Mouse (Mus musculus): ENCODE data around the gene St6galnac5. TPM values are rescaled to one million over a fixed set of nuclear protein-coding genes. Genes with fewer than 3 reads are reported as not detected.

Gene St6galnac5
- polyA plus RNA-seq, 1 experiment from 2014 or later = 6.4 TPM

- no peak for ATAC-seq (ENCODE audit: low FRiP score)
- Histone ChIP-seq H3K9me3 (ENCODE audit: control insufficient read depth, low read length) (no peaks in the 10 kb centered on the region), H3K27ac (ENCODE audit: low read depth, low read length) (no peak overlapping the region), H3K27me3 (ENCODE audit: control insufficient read depth, insufficient read depth, low read length) (no peaks in the 10 kb centered on the region), H3K4me1 (replicated peaks; ENCODE audit: control insufficient read depth, insufficient read depth, low read length) (no peaks in the 10 kb centered on the region), H3K4me3 (ENCODE audit: low read depth, low read length) (no peak overlapping the region), H3K4me2 (replicated peaks; ENCODE audit: low read depth, low read length) (no peak overlapping the region), H3K36me3 (ENCODE audit: control insufficient read depth, insufficient read depth, low read length) (no peaks in the 10 kb centered on the region), H3K9ac (ENCODE audit: low read depth, low read length) (no peak overlapping the region)
- no peak for DNase-seq (ENCODE audit: low spot score)
- WGBS = 71% methylated on average over 12 of the region's 12 CpGs
Observed at GRCm38 (mm10) chr3:152855006-152855614, 126.9 kb downstream of the St6galnac5 start.

- H3K27me3 ChIP-seq (ENCODE audit: control insufficient read depth, insufficient read depth, low read length) = no peaks in the 10 kb centered on the region
- no peaks in the 10 kb centered on the region for H3K9me3 ChIP-seq (ENCODE audit: control insufficient read depth, low read length)
- no peak overlapping the region for H3K4me3 ChIP-seq (ENCODE audit: low read depth, low read length)
- no peaks in the 10 kb centered on the region for H3K36me3 ChIP-seq (ENCODE audit: control insufficient read depth, insufficient read depth, low read length)
- no peak for DNase-seq (ENCODE audit: low spot score)
- no peak overlapping the region for H3K4me2 ChIP-seq (replicated peaks; ENCODE audit: low read depth, low read length)
- no peak overlapping the region for H3K9ac ChIP-seq (ENCODE audit: low read depth, low read length)
- no peak for ATAC-seq (ENCODE audit: low FRiP score)
- no peaks in the 10 kb centered on the region; the same call in 1 of the 2 replicates for H3K4me1 ChIP-seq (replicated peaks; ENCODE audit: control insufficient read depth, insufficient read depth, low read length)
- H3K27ac ChIP-seq (ENCODE audit: low read depth, low read length) = no peak overlapping the region
Observed at GRCm38 (mm10) chr3:152843925-152844324, 138.1 kb downstream of the St6galnac5 start.

DNA sequence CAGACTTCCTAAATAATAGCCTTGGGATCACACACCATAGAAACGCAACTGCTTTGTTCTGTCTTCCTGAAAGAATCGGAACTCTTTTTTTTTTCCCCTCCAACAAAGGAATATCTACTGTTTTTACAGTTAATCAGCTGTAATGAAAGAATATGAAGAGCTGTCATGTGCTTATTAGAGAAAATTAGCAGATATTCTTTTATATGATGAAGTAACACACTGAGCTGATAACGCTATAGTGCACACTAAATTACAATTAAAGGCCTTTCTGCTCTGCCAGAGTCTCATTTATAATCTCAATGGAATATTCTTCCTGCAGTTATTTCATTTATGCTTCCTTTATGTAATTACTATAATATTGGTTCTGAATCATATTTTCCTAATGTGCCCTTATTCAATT, 139.4 kb downstream of the St6galnac5 start:
- H3K27ac ChIP-seq (ENCODE audit: low read depth, low read length) = no peak overlapping the region
- no peak overlapping the region for H3K4me2 ChIP-seq (replicated peaks; ENCODE audit: low read depth, low read length)
- H3K36me3 ChIP-seq (ENCODE audit: control insufficient read depth, insufficient read depth, low read length) = no peaks in the 10 kb centered on the region
- H3K9me3 ChIP-seq (ENCODE audit: control insufficient read depth, low read length) = no peaks in the 10 kb centered on the region
- WGBS = 82% methylated on average over 3 of the region's 3 CpGs
- H3K4me1 ChIP-seq (replicated peaks; ENCODE audit: control insufficient read depth, insufficient read depth, low read length) = no peaks in the 10 kb centered on the region; the same call in 1 of the 2 replicates
- DNase-seq (ENCODE audit: low spot score) (no peak), ATAC-seq (ENCODE audit: low FRiP score) (no peak)
- no peaks in the 10 kb centered on the region for H3K27me3 ChIP-seq (ENCODE audit: control insufficient read depth, insufficient read depth, low read length)
- H3K4me3 ChIP-seq (ENCODE audit: low read depth, low read length) = no peak overlapping the region
- H3K9ac ChIP-seq (ENCODE audit: low read depth, low read length) = no peak overlapping the region

GRCm38 (mm10) chr3:152841264-152841663, 140.8 kb downstream of the St6galnac5 start:
- no peak for DNase-seq (ENCODE audit: low spot score)
- WGBS = 81% methylated on average over 6 of the region's 6 CpGs
- ATAC-seq (ENCODE audit: low FRiP score) = no peak
- Histone ChIP-seq H3K9me3 (ENCODE audit: control insufficient read depth, low read length) (no peaks in the 10 kb centered on the region), H3K27ac (ENCODE audit: low read depth, low read length) (no peak overlapping the region), H3K4me3 (ENCODE audit: low read depth, low read length) (no peak overlapping the region), H3K9ac (ENCODE audit: low read depth, low read length) (no peak overlapping the region), H3K4me1 (replicated peaks; ENCODE audit: control insufficient read depth, insufficient read depth, low read length) (no peaks in the 10 kb centered on the region; the same call in 1 of the 2 replicates), H3K36me3 (ENCODE audit: control insufficient read depth, insufficient read depth, low read length) (no peaks in the 10 kb centered on the region), H3K27me3 (ENCODE audit: control insufficient read depth, insufficient read depth, low read length) (no peaks in the 10 kb centered on the region), H3K4me2 (replicated peaks; ENCODE audit: low read depth, low read length) (no peak overlapping the region)

DNA sequence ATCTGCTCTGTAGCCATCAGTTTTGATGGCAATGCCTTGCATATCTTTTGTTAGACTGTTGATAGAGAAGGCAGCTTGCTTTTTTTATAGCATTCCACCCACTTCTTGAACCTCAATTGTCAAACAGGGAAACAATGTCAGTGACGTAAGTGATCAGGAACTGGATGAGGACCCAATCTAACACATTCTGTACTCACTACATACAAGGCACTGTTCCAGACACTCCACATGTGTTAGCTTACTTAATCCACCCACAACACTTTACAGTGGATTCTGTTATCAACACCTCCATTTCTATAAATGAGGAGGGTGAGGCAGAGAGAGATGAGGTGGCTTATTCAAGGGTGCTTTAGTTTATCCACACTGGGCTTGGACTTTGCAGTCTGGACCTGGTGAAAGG, 144.1 kb downstream of the St6galnac5 start:
- Histone ChIP-seq H3K36me3 (ENCODE audit: control insufficient read depth, insufficient read depth, low read length) (no peaks in the 10 kb centered on the region), H3K4me1 (replicated peaks; ENCODE audit: control insufficient read depth, insufficient read depth, low read length) (no peaks in the 10 kb centered on the region), H3K27ac (ENCODE audit: low read depth, low read length) (no peak overlapping the region), H3K4me2 (replicated peaks; ENCODE audit: low read depth, low read length) (no peak overlapping the region), H3K9ac (ENCODE audit: low read depth, low read length) (no peak overlapping the region), H3K4me3 (ENCODE audit: low read depth, low read length) (no peak overlapping the region), H3K9me3 (ENCODE audit: control insufficient read depth, low read length) (no peaks in the 10 kb centered on the region), H3K27me3 (ENCODE audit: control insufficient read depth, insufficient read depth, low read length) (no peaks in the 10 kb centered on the region)
- WGBS = 86% methylated on average over 1 of the region's 1 CpGs
- DNase-seq (ENCODE audit: low spot score) (no peak), ATAC-seq (ENCODE audit: low FRiP score) (no peak)

DNA sequence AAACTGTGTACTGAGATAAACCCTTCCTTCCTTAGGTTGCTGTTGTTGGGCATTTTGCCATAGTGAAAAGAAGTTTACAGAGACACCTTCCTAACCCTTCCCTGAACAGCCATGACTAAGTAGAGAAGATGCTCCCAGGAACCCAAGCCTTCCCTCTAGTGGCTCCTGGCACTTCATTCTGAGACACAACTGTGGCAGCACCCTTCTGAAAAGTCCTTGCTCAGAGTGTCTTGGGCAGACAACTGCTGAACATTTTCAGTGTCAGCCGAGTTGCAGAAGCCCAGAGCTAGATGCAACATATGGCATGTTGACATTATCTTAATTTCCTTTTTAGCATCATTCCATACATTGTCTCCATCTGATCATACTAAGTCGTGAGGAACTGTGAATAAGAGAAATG, 144.6 kb downstream of the St6galnac5 start:
- ATAC-seq (ENCODE audit: low FRiP score) = no peak
- WGBS = 77% methylated on average over 2 of the region's 2 CpGs
- H3K9me3 ChIP-seq (ENCODE audit: control insufficient read depth, low read length) = no peaks in the 10 kb centered on the region

DNA sequence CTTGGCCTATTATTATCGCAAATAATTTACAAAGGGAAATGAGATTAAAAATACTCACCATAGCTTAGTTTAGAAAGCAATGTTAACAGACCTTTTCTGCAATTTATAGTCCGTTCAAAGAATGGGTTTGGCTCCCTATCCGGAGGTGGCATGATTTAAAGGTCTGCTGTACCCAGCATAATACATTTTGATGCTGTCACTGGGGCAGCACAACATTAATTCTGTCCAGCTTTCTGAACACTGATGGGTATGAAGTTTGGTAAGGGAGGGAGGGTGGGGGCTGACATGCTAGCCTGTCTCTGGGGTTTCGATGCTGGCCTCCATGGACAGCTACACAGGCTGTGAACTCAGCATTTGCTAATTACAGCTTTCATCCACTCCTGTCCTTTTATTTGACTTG, 149.6 kb downstream of the St6galnac5 start:
- H3K4me1 ChIP-seq (replicated peaks; ENCODE audit: control insufficient read depth, insufficient read depth, low read length) = no peaks in the 10 kb centered on the region
- H3K9ac ChIP-seq (ENCODE audit: low read depth, low read length) = no peak overlapping the region
- H3K4me2 ChIP-seq (replicated peaks; ENCODE audit: low read depth, low read length) = no peak overlapping the region
- 96% methylated on average over 4 of the region's 4 CpGs for WGBS
- H3K36me3 ChIP-seq (ENCODE audit: control insufficient read depth, insufficient read depth, low read length) = no peaks in the 10 kb centered on the region
- no peak overlapping the region for H3K27ac ChIP-seq (ENCODE audit: low read depth, low read length)
- no peaks in the 10 kb centered on the region for H3K9me3 ChIP-seq (ENCODE audit: control insufficient read depth, low read length)
- no peaks in the 10 kb centered on the region for H3K27me3 ChIP-seq (ENCODE audit: control insufficient read depth, insufficient read depth, low read length)
- ATAC-seq (ENCODE audit: low FRiP score) = no peak
- no peak for DNase-seq (ENCODE audit: low spot score)
- no peak overlapping the region for H3K4me3 ChIP-seq (ENCODE audit: low read depth, low read length)

More for the DNA sequence above, 144.6 kb downstream of the St6galnac5 start:
- DNase-seq (ENCODE audit: low spot score) = no peak
- H3K27ac ChIP-seq (ENCODE audit: low read depth, low read length) = no peak overlapping the region
- no peaks in the 10 kb centered on the region for H3K4me1 ChIP-seq (replicated peaks; ENCODE audit: control insufficient read depth, insufficient read depth, low read length)
- no peak overlapping the region for H3K4me2 ChIP-seq (replicated peaks; ENCODE audit: low read depth, low read length)
- H3K27me3 ChIP-seq (ENCODE audit: control insufficient read depth, insufficient read depth, low read length) = no peaks in the 10 kb centered on the region
- no peaks in the 10 kb centered on the region for H3K36me3 ChIP-seq (ENCODE audit: control insufficient read depth, insufficient read depth, low read length)
- H3K4me3 ChIP-seq (ENCODE audit: low read depth, low read length) = no peak overlapping the region
- no peak overlapping the region for H3K9ac ChIP-seq (ENCODE audit: low read depth, low read length)

DNA sequence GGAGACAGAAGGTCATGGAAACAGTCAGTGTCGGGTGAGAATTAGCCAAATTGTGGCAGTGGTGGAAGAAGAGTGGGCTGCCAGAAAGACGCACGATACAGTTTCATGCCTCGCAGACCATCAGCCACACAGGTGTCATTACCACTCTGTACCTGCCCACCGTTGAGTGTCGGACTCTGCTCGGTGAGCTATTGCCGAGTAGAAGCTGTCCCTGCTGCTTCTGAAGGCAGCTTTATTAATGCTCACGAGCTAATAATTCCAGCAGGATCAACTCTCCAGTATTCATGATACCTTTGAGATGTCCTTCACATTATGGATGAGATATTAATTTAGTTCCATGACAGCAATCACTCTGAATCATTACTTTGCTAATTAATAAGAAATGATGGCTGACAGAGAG, 150.1 kb downstream of the St6galnac5 start:
- H3K4me3 ChIP-seq (ENCODE audit: low read depth, low read length) = no peak overlapping the region
- no peaks in the 10 kb centered on the region for H3K4me1 ChIP-seq (replicated peaks; ENCODE audit: control insufficient read depth, insufficient read depth, low read length)
- no peaks in the 10 kb centered on the region for H3K9me3 ChIP-seq (ENCODE audit: control insufficient read depth, low read length)
- H3K36me3 ChIP-seq (ENCODE audit: control insufficient read depth, insufficient read depth, low read length) = no peaks in the 10 kb centered on the region
- H3K4me2 ChIP-seq (replicated peaks; ENCODE audit: low read depth, low read length) = no peak overlapping the region
- no peak overlapping the region for H3K27ac ChIP-seq (ENCODE audit: low read depth, low read length)
- no peak overlapping the region for H3K9ac ChIP-seq (ENCODE audit: low read depth, low read length)
- WGBS = 91% methylated on average over 9 of the region's 9 CpGs
- no peaks in the 10 kb centered on the region for H3K27me3 ChIP-seq (ENCODE audit: control insufficient read depth, insufficient read depth, low read length)
- ATAC-seq (ENCODE audit: low FRiP score) (no peak), DNase-seq (ENCODE audit: low spot score) (no peak)

GRCm38 (mm10) chr3:152831377-152831776, 150.7 kb downstream of the St6galnac5 start:
- 78% methylated on average over 3 of the region's 3 CpGs for WGBS
- no peak for DNase-seq (ENCODE audit: low spot score)
- no peak for ATAC-seq (ENCODE audit: low FRiP score)

More at GRCm38 (mm10) chr3:152831377-152831776, 150.7 kb downstream of the St6galnac5 start:
- no peaks in the 10 kb centered on the region for H3K36me3 ChIP-seq (ENCODE audit: control insufficient read depth, insufficient read depth, low read length)
- no peaks in the 10 kb centered on the region for H3K9me3 ChIP-seq (ENCODE audit: control insufficient read depth, low read length)
- no peaks in the 10 kb centered on the region for H3K27me3 ChIP-seq (ENCODE audit: control insufficient read depth, insufficient read depth, low read length)
- H3K9ac ChIP-seq (ENCODE audit: low read depth, low read length) = no peak overlapping the region
- no peaks in the 10 kb centered on the region for H3K4me1 ChIP-seq (replicated peaks; ENCODE audit: control insufficient read depth, insufficient read depth, low read length)
- H3K4me3 ChIP-seq (ENCODE audit: low read depth, low read length) = no peak overlapping the region
- H3K4me2 ChIP-seq (replicated peaks; ENCODE audit: low read depth, low read length) = no peak overlapping the region
- H3K27ac ChIP-seq (ENCODE audit: low read depth, low read length) = no peak overlapping the region
